Mouse (Mus musculus): Measurements from ENCODE around the gene Ror1. TPM values are rescaled to one million over a fixed set of nuclear protein-coding genes. Genes with fewer than 3 reads are reported as not detected.

Gene Ror1
- polyA plus RNA-seq, 1 experiment, result 0.06 TPM

DNA sequence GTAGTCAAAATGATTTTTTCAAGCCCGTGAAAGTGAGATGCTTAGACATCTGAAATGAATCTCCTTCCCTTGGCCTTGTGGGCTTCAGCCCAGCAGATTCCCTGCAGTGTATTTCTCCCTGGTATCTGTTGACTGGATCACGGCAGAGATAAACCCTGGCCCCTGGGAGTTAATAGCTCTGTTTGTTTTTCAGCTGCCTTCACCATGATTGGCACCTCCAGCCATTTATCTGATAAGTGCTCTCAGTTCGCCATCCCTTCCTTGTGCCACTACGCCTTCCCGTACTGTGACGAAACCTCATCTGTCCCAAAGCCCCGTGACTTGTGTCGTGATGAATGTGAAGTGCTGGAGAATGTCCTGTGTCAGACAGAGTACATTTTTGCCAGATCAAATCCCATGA is 313.9 kb downstream of the Ror1 start:
- no peak for TF ChIP-seq CEBPB (IDR thresholded peaks at IDR 0.05; ENCODE audit: insufficient read depth, poor library complexity, severe bottlenecking)
- TF ChIP-seq POLR2A (IDR thresholded peaks at IDR 0.05; ENCODE audit: insufficient read length, low read depth), result no peak
- no peak for TF ChIP-seq MYOG (IDR thresholded peaks at IDR 0.05; ENCODE audit: control insufficient read depth in 1 of 3, insufficient read depth in 1 of 3, insufficient read length in 2 of 3, low read depth in 2 of 3)
- TF ChIP-seq POLR2AphosphoS2 (IDR thresholded peaks at IDR 0.05; ENCODE audit: insufficient read length, low read depth), result no peak
- no peak for TF ChIP-seq USF1 (IDR thresholded peaks at IDR 0.05; ENCODE audit: low read depth)
- no peak for TF ChIP-seq REST (IDR thresholded peaks at IDR 0.05; ENCODE audit: insufficient read depth, insufficient read length)
- no peak for TF ChIP-seq SRF (IDR thresholded peaks at IDR 0.05; ENCODE audit: control insufficient read depth, insufficient read length, low read depth)
- no peak for TF ChIP-seq TCF12 (IDR thresholded peaks at IDR 0.05; ENCODE audit: insufficient read depth, poor library complexity, severe bottlenecking)
- no peak overlapping the region for H3K4me3 ChIP-seq

DNA sequence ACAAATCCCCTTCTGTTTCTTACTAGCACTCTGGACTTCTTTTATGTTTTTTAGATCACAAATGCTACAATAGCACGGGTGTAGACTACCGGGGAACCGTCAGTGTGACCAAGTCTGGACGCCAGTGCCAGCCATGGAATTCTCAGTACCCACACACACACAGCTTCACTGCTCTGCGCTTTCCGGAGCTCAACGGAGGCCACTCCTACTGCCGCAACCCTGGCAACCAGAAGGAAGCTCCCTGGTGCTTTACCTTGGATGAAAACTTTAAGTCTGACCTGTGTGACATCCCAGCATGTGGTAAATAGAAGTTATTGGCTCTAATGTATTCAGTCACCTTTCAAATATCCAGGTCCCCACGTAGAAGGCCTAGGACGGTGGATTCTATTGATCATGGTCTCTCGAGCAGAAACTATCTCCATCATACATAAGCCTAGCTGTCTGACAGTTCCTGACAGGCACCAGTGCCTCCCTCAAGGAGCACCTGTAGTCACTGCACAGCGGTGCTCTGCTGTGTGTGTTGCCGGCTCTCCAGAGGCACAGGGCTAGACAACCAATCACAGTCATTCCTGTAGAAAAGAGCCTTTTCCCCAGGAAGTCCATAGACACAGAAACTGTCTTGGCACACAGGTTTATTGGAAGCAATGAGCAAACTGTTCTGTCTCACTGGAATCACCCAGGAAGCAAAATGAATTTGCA is 316.4 kb downstream of the Ror1 start:
- H3K4me2 ChIP-seq (ENCODE audit: low read depth), result no peak overlapping the region
- no peaks in the 10 kb centered on the region for H3K27me3 ChIP-seq (ENCODE audit: control insufficient read depth, insufficient read depth, insufficient read length)
- TF ChIP-seq MYOG (IDR thresholded peaks at IDR 0.05; ENCODE audit: control insufficient read depth in 1 of 3, insufficient read depth in 1 of 3, insufficient read length in 2 of 3, low read depth in 2 of 3), result no peak
- TF ChIP-seq MAX (IDR thresholded peaks at IDR 0.05; ENCODE audit: low read depth), result no peak
- no peak for TF ChIP-seq TCF12 (IDR thresholded peaks at IDR 0.05; ENCODE audit: insufficient read depth, poor library complexity, severe bottlenecking)
- TF ChIP-seq POLR2AphosphoS2 (IDR thresholded peaks at IDR 0.05; ENCODE audit: insufficient read length, low read depth), result no peak
- no peak for TF ChIP-seq CEBPB (IDR thresholded peaks at IDR 0.05; ENCODE audit: insufficient read depth, poor library complexity, severe bottlenecking)
- TF ChIP-seq POLR2A (IDR thresholded peaks at IDR 0.05; ENCODE audit: insufficient read length, low read depth), result no peak
- TF ChIP-seq MYOD1 (IDR thresholded peaks at IDR 0.05; ENCODE audit: control insufficient read depth in 1 of 3, insufficient read length in 2 of 3, low read depth in 2 of 3), result no peak
- no peak for TF ChIP-seq SRF (IDR thresholded peaks at IDR 0.05; ENCODE audit: control insufficient read depth, insufficient read length, low read depth)
- no peak for TF ChIP-seq USF1 (IDR thresholded peaks at IDR 0.05; ENCODE audit: low read depth)
- TF ChIP-seq E2F4 (IDR thresholded peaks at IDR 0.05; ENCODE audit: insufficient read depth), result no peak
- no peak for TF ChIP-seq REST (IDR thresholded peaks at IDR 0.05; ENCODE audit: insufficient read depth, insufficient read length)
- no peak for TF ChIP-seq TCF3 (IDR thresholded peaks at IDR 0.05; ENCODE audit: insufficient read length, low read depth)
- no peak overlapping the region for H3K4me3 ChIP-seq
- H3K36me3 ChIP-seq (ENCODE audit: control insufficient read depth, insufficient read depth), result no peaks in the 10 kb centered on the region
- no peak overlapping the region for H3ac ChIP-seq (ENCODE audit: control insufficient read depth, insufficient read length)
- H3K79me2 ChIP-seq (ENCODE audit: control insufficient read depth, insufficient read depth), result no peaks in the 10 kb centered on the region

More for the DNA sequence above, 313.9 kb downstream of the Ror1 start:
- no peaks in the 10 kb centered on the region for H3K27me3 ChIP-seq (ENCODE audit: control insufficient read depth, insufficient read depth, insufficient read length)
- no peaks in the 10 kb centered on the region for H3K36me3 ChIP-seq (ENCODE audit: control insufficient read depth, insufficient read depth)
- no peak overlapping the region for H3K4me2 ChIP-seq (ENCODE audit: low read depth)
- no peak overlapping the region for H3ac ChIP-seq (ENCODE audit: control insufficient read depth, insufficient read length)
- no peaks in the 10 kb centered on the region for H3K79me2 ChIP-seq (ENCODE audit: control insufficient read depth, insufficient read depth)

DNA sequence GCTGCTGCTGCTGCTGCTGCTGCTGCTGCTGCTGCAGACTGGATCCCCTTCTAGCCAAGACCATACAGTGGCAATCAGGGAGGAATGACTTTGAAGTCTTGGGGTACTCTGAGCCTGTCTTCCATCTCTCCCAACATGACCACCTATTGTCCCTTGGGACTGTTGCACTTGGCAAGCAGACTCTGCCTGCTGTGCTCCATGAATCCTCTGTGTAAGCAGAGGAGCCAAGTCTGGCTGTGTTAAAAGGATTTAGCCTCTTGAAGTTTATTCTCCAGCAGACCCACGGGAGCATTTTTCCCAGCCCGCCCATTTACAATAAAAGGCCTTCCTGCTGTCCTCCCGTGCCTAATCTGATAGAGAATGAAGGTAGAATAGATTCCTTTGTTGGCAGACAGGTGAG is 327.2 kb downstream of the Ror1 start:
- Histone ChIP-seq H3K27me3 (ENCODE audit: control insufficient read depth, insufficient read depth, insufficient read length) (no peaks in the 10 kb centered on the region), H3K36me3 (ENCODE audit: control insufficient read depth, insufficient read depth) (no peaks in the 10 kb centered on the region), H3K4me2 (ENCODE audit: low read depth) (no peak overlapping the region), H3K4me3 (no peak overlapping the region), H3K79me2 (ENCODE audit: control insufficient read depth, insufficient read depth) (no peaks in the 10 kb centered on the region), H3ac (ENCODE audit: control insufficient read depth, insufficient read length) (no peak overlapping the region)
- TF ChIP-seq POLR2AphosphoS2 (IDR thresholded peaks at IDR 0.05; ENCODE audit: insufficient read length, low read depth) (no peak), MYOD1 (IDR thresholded peaks at IDR 0.05; ENCODE audit: control insufficient read depth in 1 of 3, insufficient read length in 2 of 3, low read depth in 2 of 3) (no peak), CEBPB (IDR thresholded peaks at IDR 0.05; ENCODE audit: insufficient read depth, poor library complexity, severe bottlenecking) (no peak), E2F4 (IDR thresholded peaks at IDR 0.05; ENCODE audit: insufficient read depth) (no peak), TCF3 (IDR thresholded peaks at IDR 0.05; ENCODE audit: insufficient read length, low read depth) (no peak), REST (IDR thresholded peaks at IDR 0.05; ENCODE audit: insufficient read depth, insufficient read length) (no peak), USF1 (IDR thresholded peaks at IDR 0.05; ENCODE audit: low read depth) (no peak), SRF (IDR thresholded peaks at IDR 0.05; ENCODE audit: control insufficient read depth, insufficient read length, low read depth) (no peak), MAX (IDR thresholded peaks at IDR 0.05; ENCODE audit: low read depth) (no peak), MYOG (IDR thresholded peaks at IDR 0.05; ENCODE audit: control insufficient read depth in 1 of 3, insufficient read depth in 1 of 3, insufficient read length in 2 of 3, low read depth in 2 of 3) (no peak), POLR2A (IDR thresholded peaks at IDR 0.05; ENCODE audit: insufficient read length, low read depth) (no peak), TCF12 (IDR thresholded peaks at IDR 0.05; ENCODE audit: insufficient read depth, poor library complexity, severe bottlenecking) (no peak)

DNA sequence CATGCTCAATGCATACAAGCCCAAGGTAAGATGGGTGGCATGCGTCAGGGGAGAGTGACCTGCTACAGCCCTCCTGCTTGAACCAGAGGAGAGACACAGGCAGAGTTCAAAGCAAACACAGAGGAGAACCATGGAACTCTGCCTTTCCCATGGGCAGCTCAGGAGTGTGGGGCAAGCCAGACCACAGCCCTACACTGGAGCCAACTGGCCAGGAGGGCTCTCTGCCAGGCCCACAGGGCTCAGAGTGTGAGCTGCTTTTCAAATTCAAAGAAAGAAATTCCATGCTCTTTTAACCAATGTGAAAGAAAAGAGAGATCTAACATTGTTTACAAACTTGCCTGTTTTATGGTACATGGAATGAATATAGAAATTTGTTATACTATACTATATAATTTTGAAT is 330.5 kb downstream of the Ror1 start:
- Histone ChIP-seq H3ac (ENCODE audit: control insufficient read depth, insufficient read length) (no peak overlapping the region), H3K79me2 (ENCODE audit: control insufficient read depth, insufficient read depth) (no peaks in the 10 kb centered on the region)

More for the DNA sequence above, 330.5 kb downstream of the Ror1 start:
- H3K4me2 ChIP-seq (ENCODE audit: low read depth), result no peak overlapping the region
- TF ChIP-seq POLR2AphosphoS2 (IDR thresholded peaks at IDR 0.05; ENCODE audit: insufficient read length, low read depth), result no peak
- TF ChIP-seq MAX (IDR thresholded peaks at IDR 0.05; ENCODE audit: low read depth), result no peak
- no peak for TF ChIP-seq TCF12 (IDR thresholded peaks at IDR 0.05; ENCODE audit: insufficient read depth, poor library complexity, severe bottlenecking)
- TF ChIP-seq USF1 (IDR thresholded peaks at IDR 0.05; ENCODE audit: low read depth), result no peak
- TF ChIP-seq TCF3 (IDR thresholded peaks at IDR 0.05; ENCODE audit: insufficient read length, low read depth), result no peak
- TF ChIP-seq E2F4 (IDR thresholded peaks at IDR 0.05; ENCODE audit: insufficient read depth), result no peak
- no peak for TF ChIP-seq MYOD1 (IDR thresholded peaks at IDR 0.05; ENCODE audit: control insufficient read depth in 1 of 3, insufficient read length in 2 of 3, low read depth in 2 of 3)
- TF ChIP-seq POLR2A (IDR thresholded peaks at IDR 0.05; ENCODE audit: insufficient read length, low read depth), result no peak
- TF ChIP-seq MYOG (IDR thresholded peaks at IDR 0.05; ENCODE audit: control insufficient read depth in 1 of 3, insufficient read depth in 1 of 3, insufficient read length in 2 of 3, low read depth in 2 of 3), result no peak
- TF ChIP-seq REST (IDR thresholded peaks at IDR 0.05; ENCODE audit: insufficient read depth, insufficient read length), result no peak
- TF ChIP-seq CEBPB (IDR thresholded peaks at IDR 0.05; ENCODE audit: insufficient read depth, poor library complexity, severe bottlenecking), result no peak
- TF ChIP-seq SRF (IDR thresholded peaks at IDR 0.05; ENCODE audit: control insufficient read depth, insufficient read length, low read depth), result no peak
- H3K36me3 ChIP-seq (ENCODE audit: control insufficient read depth, insufficient read depth), result no peaks in the 10 kb centered on the region
- H3K27me3 ChIP-seq (ENCODE audit: control insufficient read depth, insufficient read depth, insufficient read length), result no peaks in the 10 kb centered on the region
- no peak overlapping the region for H3K4me3 ChIP-seq
